Mouse (Mus musculus): ENCODE results near the gene Ak9. TPM values are rescaled to one million over a fixed set of nuclear protein-coding genes. Genes with fewer than 3 reads are reported as not detected.
"Not testable (repeated sequence)": the region's sequence is repeated elsewhere in the genome, so short reads cannot be mapped to it uniquely, and the experiment has no call there.

The Ak9 gene
- polyA plus RNA-seq, 1 experiment from 2014 or later = 0.05 TPM

DNA sequence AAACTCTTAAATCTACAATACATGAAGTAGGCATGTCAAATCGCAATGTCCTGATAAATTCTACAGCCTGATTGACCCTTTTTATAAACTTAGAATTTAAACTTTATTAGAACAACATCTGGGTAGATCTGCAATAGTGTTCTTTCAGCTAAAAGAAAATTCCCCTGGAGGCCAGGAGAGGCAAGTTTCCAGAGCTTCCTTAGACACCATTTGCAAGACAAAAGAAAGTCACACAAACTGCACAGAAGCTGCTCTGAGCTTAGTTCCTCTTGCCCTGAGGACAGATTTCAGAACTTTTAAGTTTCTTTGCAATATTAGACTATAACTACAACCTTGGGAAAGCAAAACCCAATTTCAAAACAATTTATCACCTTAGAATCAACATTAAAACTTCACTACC, 109.7 kb downstream of the Ak9 start:
- peaks cover 25% of the 10 kb centered on the region; the same call in 1 of the 2 replicates for H3K9me3 ChIP-seq
- H3K36me3 ChIP-seq; H3K4me1 ChIP-seq (replicated peaks); H3K27me3 ChIP-seq; H3K9ac ChIP-seq (replicated peaks); H3K4me2 ChIP-seq; H3K27ac ChIP-seq; H3K4me3 ChIP-seq (replicated peaks); ATAC-seq (ENCODE audit: insufficient number of reproducible peaks, insufficient read depth, low FRiP score, low TSS enrichment, low read depth): not testable (repeated sequence)
- 90% methylated on average over 1 of the region's 1 CpGs for WGBS

DNA sequence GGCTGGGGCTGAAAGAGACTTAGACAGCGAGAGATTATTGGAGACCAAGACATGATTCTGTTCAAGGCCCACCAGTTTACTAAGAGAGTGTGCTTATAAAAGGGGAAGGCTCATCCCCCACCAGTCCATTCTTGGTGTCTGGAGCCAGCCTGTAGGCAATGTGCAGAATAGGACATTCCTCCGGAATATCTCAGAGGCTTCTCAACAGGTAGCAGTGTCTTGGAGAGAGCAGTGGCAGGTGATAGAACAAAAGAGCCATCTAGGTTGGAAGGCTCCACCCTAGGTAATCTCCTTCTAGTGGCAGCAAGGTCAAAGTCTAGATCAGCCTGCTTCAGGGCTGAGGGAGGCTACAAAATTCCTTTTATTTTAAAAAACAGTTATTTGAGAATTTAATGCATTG, 111.6 kb downstream of the Ak9 start:
- not testable (repeated sequence) for ATAC-seq (ENCODE audit: insufficient number of reproducible peaks, insufficient read depth, low FRiP score, low TSS enrichment, low read depth); H3K36me3 ChIP-seq; H3K4me2 ChIP-seq; H3K27ac ChIP-seq; H3K9ac ChIP-seq (replicated peaks); H3K4me1 ChIP-seq (replicated peaks); H3K27me3 ChIP-seq; H3K4me3 ChIP-seq (replicated peaks)
- H3K9me3 ChIP-seq = peaks cover 19% of the 10 kb centered on the region; the same call in 1 of the 2 replicates
- WGBS = 94% methylated on average over 2 of the region's 2 CpGs

DNA sequence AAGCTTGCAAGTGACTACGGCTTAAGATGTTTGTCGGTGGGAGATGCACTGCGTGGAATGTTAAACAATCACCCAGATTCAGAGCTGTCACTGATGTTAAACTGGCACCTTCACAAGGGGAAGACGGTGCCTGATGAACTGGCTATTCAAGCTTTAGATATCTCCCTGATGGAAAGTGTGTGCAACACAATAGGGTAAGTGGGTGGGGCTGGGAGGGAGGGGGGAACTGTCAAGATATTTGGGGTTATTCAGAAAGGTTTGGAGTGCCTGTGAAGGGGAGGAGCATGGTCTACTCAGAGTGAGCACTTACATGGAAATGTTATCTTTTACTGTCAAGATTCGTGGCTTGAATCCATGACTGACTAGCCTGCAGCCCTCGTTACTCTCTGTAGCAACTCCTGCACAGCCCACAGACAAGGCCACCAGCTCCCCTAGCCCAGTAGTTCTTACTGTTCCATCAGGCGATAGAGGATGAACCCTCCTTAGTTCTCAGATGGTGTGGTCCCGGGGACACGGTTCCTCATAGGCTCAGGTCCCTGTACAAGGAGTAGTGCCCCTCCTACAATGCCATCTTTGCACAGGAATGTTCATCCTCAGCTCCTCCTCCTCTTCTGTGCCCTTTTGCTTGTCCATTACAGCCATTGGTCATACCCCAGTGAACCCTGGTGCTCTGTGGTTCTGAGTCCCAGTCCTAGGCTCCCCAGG, 116.9 kb downstream of the Ak9 start:
- H3K9ac ChIP-seq (replicated peaks) = no peak overlapping the region
- no peak overlapping the region for H3K4me3 ChIP-seq (replicated peaks)
- 83% methylated on average over 9 of the region's 9 CpGs for WGBS
- H3K36me3 ChIP-seq = no peaks in the 10 kb centered on the region
- no peak overlapping the region for H3K4me2 ChIP-seq
- no peaks in the 10 kb centered on the region for H3K27me3 ChIP-seq
- no peaks in the 10 kb centered on the region for H3K4me1 ChIP-seq (replicated peaks)
- ATAC-seq (ENCODE audit: insufficient number of reproducible peaks, insufficient read depth, low FRiP score, low TSS enrichment, low read depth) = no peak
- no peak overlapping the region for H3K27ac ChIP-seq
- H3K9me3 ChIP-seq = peaks cover 6% of the 10 kb centered on the region; the same call in 1 of the 2 replicates

DNA sequence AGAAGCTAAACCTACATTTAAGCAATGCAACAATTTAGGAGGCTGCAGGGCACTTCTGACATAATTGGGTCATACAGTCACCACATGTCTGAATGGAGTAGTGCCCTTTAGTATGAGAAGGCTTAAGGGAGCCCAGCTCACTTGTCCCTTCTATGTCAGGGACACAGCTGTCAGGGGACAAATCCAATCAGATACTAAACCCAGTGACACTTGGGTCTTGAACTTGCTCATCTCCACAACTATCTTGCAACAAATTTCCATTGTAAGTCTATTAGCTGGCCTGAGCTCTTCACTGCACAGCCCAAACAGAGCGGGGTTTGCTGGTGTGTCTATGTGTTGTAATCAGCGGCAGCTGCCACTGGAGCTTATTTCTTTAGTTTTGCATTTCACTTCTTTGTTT, 119.9 kb downstream of the Ak9 start:
- H3K4me3 ChIP-seq (replicated peaks) = no peak overlapping the region
- H3K27ac ChIP-seq = no peak overlapping the region
- no peaks in the 10 kb centered on the region for H3K36me3 ChIP-seq
- no peak overlapping the region for H3K4me2 ChIP-seq
- WGBS = 89% methylated on average over 2 of the region's 2 CpGs
- ATAC-seq (ENCODE audit: insufficient number of reproducible peaks, insufficient read depth, low FRiP score, low TSS enrichment, low read depth) = no peak
- H3K9me3 ChIP-seq = no peaks in the 10 kb centered on the region
- H3K9ac ChIP-seq (replicated peaks) = no peak overlapping the region
- no peaks in the 10 kb centered on the region for H3K4me1 ChIP-seq (replicated peaks)
- no peaks in the 10 kb centered on the region for H3K27me3 ChIP-seq

DNA sequence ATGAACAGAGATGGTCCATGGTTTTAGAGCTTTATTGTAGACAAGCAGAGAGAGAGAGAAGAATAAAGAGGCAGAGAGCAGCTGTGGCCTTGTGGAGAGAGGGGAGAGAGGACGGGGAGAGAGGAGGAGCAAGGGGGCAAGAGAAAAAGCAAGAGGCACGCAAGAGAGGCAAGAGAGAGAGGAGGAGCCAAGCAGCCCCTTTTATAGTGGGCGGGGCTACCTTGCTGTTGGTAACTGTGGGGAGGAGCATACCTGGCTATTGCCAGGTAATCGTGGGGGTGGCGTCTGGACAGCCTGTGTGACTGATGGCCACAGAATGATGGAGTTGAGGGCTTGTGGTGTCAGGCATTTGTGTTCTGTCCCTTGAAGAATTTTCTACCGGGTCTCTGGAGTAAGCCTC, 122.6 kb downstream of the Ak9 start:
- Histone ChIP-seq H3K4me2 (no peak overlapping the region), H3K27me3 (no peaks in the 10 kb centered on the region), H3K4me1 (replicated peaks) (no peaks in the 10 kb centered on the region), H3K36me3 (no peaks in the 10 kb centered on the region), H3K9ac (replicated peaks) (no peak overlapping the region), H3K4me3 (replicated peaks) (no peak overlapping the region), H3K27ac (no peak overlapping the region), H3K9me3 (no peaks in the 10 kb centered on the region)
- 52% methylated on average over 6 of the region's 6 CpGs for WGBS
- ATAC-seq (ENCODE audit: insufficient number of reproducible peaks, insufficient read depth, low FRiP score, low TSS enrichment, low read depth) = no peak

DNA sequence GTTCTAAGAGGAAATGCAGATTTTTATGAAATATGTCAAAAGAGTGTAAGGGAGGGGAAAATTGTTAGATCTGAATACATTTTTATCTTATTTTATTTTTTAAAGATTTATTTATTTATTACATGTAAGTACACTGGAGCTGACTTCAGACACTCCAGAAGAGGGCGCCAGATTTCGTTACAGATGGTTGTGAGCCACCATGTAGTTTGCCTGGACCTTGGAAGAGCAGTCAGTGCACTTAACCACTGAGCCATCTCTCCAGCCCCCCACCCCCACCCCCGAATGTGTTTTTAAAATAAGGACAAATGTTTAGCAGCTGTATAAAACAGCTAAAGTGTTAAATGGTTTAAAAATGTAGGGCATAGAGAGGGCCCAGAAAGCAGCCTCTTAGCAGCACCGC, 130.8 kb downstream of the Ak9 start:
- Histone ChIP-seq H3K4me1 (replicated peaks) (no peaks in the 10 kb centered on the region), H3K27me3 (peaks cover 13% of the 10 kb centered on the region; the same call in 1 of the 2 replicates), H3K9ac (replicated peaks) (no peak overlapping the region), H3K4me2 (no peak overlapping the region), H3K9me3 (no peaks in the 10 kb centered on the region), H3K27ac (no peak overlapping the region), H3K4me3 (replicated peaks) (no peak overlapping the region), H3K36me3 (no peaks in the 10 kb centered on the region)
- WGBS = 28% methylated on average over 4 of the region's 4 CpGs
- no peak for ATAC-seq (ENCODE audit: insufficient number of reproducible peaks, insufficient read depth, low FRiP score, low TSS enrichment, low read depth)

DNA sequence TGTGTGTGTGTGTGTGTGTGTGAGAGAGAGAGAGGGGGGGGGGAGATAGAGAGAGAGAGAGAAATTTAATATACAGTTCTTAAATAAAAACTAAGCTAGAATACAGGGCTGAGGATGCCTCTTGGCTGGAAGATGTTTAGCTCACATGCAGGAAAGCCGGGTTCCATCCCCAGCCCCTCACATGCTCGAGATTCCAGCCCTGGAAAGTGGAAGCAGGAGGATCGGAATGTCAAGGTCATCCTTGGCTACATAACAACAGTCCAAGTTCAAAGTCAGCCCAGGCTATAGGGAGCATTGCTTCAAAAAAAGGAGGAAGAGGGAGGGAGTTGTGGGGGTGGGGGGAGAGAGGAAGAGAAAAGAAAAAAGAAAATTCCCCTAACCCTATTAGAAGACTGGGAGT, 131.4 kb downstream of the Ak9 start:
- H3K27me3 ChIP-seq = peaks cover 13% of the 10 kb centered on the region; the same call in 1 of the 2 replicates
- WGBS = 37% methylated on average over 3 of the region's 3 CpGs
- no peak for ATAC-seq (ENCODE audit: insufficient number of reproducible peaks, insufficient read depth, low FRiP score, low TSS enrichment, low read depth)
- no peaks in the 10 kb centered on the region for H3K4me1 ChIP-seq (replicated peaks)
- no peak overlapping the region for H3K27ac ChIP-seq
- H3K36me3 ChIP-seq = no peaks in the 10 kb centered on the region
- H3K9ac ChIP-seq (replicated peaks) = no peak overlapping the region
- no peak overlapping the region for H3K4me2 ChIP-seq
- H3K4me3 ChIP-seq (replicated peaks) = no peak overlapping the region
- no peaks in the 10 kb centered on the region for H3K9me3 ChIP-seq

DNA sequence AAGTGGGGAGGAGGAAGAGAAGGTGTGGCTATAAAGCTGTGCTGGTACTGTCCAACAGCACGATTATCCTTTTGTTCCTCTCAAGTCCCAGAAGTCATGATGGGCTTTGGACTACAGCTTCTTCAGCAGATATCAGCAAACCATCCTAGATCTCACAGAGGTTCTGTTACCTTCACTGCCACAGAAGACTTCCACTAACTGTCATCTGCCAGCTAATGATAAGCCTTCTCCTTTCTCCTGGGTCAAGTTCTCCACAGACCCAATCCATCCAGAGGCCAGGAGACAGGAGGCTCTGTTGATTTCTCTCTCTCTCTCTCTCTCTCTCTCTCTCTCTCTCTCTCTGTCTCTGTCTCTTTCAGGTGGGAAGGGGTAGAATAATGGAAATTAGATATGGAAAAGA, 144.4 kb downstream of the Ak9 start:
- Histone ChIP-seq H3K27me3 (no peaks in the 10 kb centered on the region), H3K9me3 (no peaks in the 10 kb centered on the region), H3K4me2 (no peak overlapping the region), H3K27ac (no peak overlapping the region), H3K36me3 (peaks cover 17% of the 10 kb centered on the region), H3K9ac (replicated peaks) (no peak overlapping the region), H3K4me1 (replicated peaks) (peaks cover 4% of the 10 kb centered on the region), H3K4me3 (replicated peaks) (no peak overlapping the region)
- ATAC-seq (ENCODE audit: insufficient number of reproducible peaks, insufficient read depth, low FRiP score, low TSS enrichment, low read depth) = no peak
- WGBS = 90% methylated on average over 1 of the region's 1 CpGs

DNA sequence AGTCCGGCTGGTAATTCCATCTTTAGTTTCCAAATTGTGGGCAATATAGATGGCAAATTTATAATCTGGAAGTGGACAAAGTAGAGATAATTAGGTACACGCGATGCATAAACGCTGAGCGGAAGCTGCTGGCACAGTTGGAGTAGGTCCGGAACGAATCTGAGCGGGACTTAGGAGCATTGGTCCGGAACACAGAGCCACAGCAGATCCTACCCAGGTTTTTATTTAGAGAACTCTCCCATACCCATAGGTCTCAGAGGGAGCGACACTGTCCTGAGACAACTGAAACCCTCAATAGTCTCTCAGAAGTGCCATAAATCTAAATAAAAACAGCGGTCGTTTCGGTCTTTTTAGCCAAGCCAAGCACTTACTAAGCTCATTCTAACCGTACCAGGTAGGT, 145.9 kb downstream of the Ak9 start:
- Histone ChIP-seq H3K9me3 (no peaks in the 10 kb centered on the region), H3K27me3 (no peaks in the 10 kb centered on the region), H3K9ac (replicated peaks) (peak overlapping the region; percentile 58), H3K4me3 (replicated peaks) (peak overlapping the region; percentile 89), H3K4me2 (peak overlapping the region; percentile 69), H3K27ac (peak overlapping the region; percentile 81), H3K4me1 (replicated peaks) (peaks cover 4% of the 10 kb centered on the region), H3K36me3 (peaks cover 24% of the 10 kb centered on the region)
- 15% methylated on average over 14 of the region's 14 CpGs for WGBS
- ATAC-seq (ENCODE audit: insufficient number of reproducible peaks, insufficient read depth, low FRiP score, low TSS enrichment, low read depth) = peak; percentile 27; the same call in 1 of the 2 replicates

DNA sequence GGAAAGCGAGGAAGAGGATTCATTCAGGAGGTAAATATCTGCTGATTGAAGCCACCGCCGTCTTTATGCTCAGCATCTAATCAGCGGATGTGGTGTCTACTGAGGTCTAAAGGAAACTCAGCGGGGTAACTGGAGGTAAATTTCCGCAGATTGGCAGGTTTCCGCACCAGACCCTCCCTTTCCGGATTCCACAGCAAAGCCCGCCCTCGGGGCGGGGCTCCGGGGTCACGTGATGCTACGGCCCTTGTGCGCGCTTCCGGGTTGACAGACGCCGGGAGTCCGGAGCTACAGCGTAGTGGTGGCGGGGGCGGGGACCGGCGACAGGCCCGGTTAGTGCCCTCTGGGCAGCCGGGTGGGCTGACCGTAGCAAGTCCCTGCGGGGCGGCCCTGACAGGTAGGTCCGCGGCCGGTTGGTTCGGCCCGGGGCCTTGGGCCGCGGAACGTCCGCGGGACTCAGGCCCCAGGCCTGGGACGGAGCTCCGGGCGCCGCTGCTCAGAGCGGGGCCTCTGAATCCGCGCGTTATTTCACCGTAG, 146.4 kb downstream of the Ak9 start, which contains the start of gene Zbtb24:
TSS of gene Zbtb24 (plus strand) at position 247 of the 534 bp plus-strand sequence.
- Histone ChIP-seq H3K27ac (peak within 1 kb of the TSS; percentile 81), H3K4me1 (replicated peaks) (peaks cover 4% of the 10 kb centered on the region), H3K4me2 (peak within 1 kb of the TSS; percentile 69), H3K27me3 (no peaks in the 10 kb centered on the region), H3K9ac (replicated peaks) (peak within 1 kb of the TSS; percentile 75), H3K4me3 (replicated peaks) (peak within 1 kb of the TSS; percentile 89), H3K9me3 (no peaks in the 10 kb centered on the region), H3K36me3 (peaks cover 29% of the 10 kb centered on the region)
- WGBS = under 1% methylated on average over 48 of the region's 49 CpGs
- ATAC-seq (ENCODE audit: insufficient number of reproducible peaks, insufficient read depth, low FRiP score, low TSS enrichment, low read depth) = peak; percentile 88

DNA sequence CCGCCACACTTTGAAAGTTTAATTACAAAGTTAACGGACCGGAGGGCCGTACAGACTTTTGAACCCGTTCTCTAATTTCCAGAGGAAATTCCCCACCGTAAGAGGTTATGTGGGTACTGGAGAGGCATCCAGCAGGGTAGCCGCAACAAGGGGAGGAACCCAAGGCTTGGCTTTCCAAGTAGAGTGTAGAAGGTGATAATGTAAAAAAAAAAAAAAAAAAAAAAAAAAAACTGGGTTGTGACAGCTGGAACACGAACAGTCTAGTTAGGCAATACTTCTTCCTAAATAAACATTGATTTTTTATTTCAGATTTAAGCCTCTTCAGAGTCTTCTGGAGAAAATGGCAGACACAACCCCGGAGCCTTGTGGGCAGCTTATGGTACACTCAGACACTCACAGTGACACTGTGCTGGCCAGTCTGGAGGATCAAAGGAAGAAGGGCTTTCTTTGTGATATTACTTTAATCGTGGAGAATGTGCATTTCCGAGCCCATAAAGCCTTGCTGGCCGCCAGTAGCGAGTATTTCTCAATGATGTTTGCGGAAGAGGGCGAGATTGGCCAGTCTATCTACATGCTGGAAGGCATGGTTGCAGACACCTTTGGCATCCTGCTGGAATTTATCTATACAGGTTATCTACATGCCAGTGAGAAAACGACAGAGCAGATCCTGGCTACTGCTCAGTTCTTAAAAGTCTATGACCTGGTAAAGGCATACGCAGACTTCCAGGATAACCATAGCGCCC, 147.2 kb downstream of the Ak9 start:
- peak overlapping the region; percentile 69 for H3K4me2 ChIP-seq
- H3K9me3 ChIP-seq = no peaks in the 10 kb centered on the region
- H3K4me3 ChIP-seq (replicated peaks) = peak overlapping the region; percentile 89
- no peak overlapping the region for H3K27ac ChIP-seq
- peak overlapping the region; percentile 75 for H3K9ac ChIP-seq (replicated peaks)
- peak; percentile 20; the same call in 1 of the 2 replicates for ATAC-seq (ENCODE audit: insufficient number of reproducible peaks, insufficient read depth, low FRiP score, low TSS enrichment, low read depth)
- H3K4me1 ChIP-seq (replicated peaks) = peaks cover 4% of the 10 kb centered on the region
- H3K36me3 ChIP-seq = peaks cover 36% of the 10 kb centered on the region
- WGBS = 56% methylated on average over 18 of the region's 18 CpGs
- no peaks in the 10 kb centered on the region for H3K27me3 ChIP-seq
